Mouse (Mus musculus): ENCODE results near the gene Kmt5b.

- no peak for TF ChIP-seq EP300 (IDR thresholded peaks at IDR 0.05; ENCODE audit: low read depth)
- TF ChIP-seq CTCF (IDR thresholded peaks at IDR 0.05; ENCODE audit: low read depth), result no peak
Observed at GRCm38 (mm10) chr19:3862713-3863112, 95.5 kb downstream of the Kmt5b start.

Measured in liver, postnatal 0 days (tissue).